Mouse (Mus musculus): ENCODE data around the gene Gm12117. TPM values are rescaled to one million over a fixed set of nuclear protein-coding genes. Genes with fewer than 3 reads are reported as not detected.

The Gm12117 gene
- polyA plus RNA-seq (2015; fragmentation: Illumina TruSeq; extraction: RNeasy Lipid Tissue Mini Kit (QIAGEN cat#74804); ENCODE audit: low read depth, low replicate concordance), result not detected

GRCm38 (mm10) chr11:33276637-33277036, at the start of gene Gm12117:
TSS of gene Gm12117 (minus strand) at chr11:33276737.

Other genes starting within 250 kb of the Gm12117 start
- gene Fgf18, start 129.3 kb downstream of the Gm12117 start, polyA plus RNA-seq (2015; fragmentation: Illumina TruSeq; extraction: RNeasy Lipid Tissue Mini Kit (QIAGEN cat#74804); ENCODE audit: low read depth, low replicate concordance), result 4.3 TPM
- gene Npm1, start 113.5 kb downstream of the Gm12117 start, polyA plus RNA-seq (2015; fragmentation: Illumina TruSeq; extraction: RNeasy Lipid Tissue Mini Kit (QIAGEN cat#74804); ENCODE audit: low read depth, low replicate concordance), result 308 TPM
- not detected for gene Tlx3, start 73.1 kb downstream of the Gm12117 start, polyA plus RNA-seq (2015; fragmentation: Illumina TruSeq; extraction: RNeasy Lipid Tissue Mini Kit (QIAGEN cat#74804); ENCODE audit: low read depth, low replicate concordance)
- gene Ranbp17, start 237.0 kb upstream of the Gm12117 start, polyA plus RNA-seq (2015; fragmentation: Illumina TruSeq; extraction: RNeasy Lipid Tissue Mini Kit (QIAGEN cat#74804); ENCODE audit: low read depth, low replicate concordance), result 4.0 TPM